Mouse (Mus musculus): ENCODE measurements around the gene Grk4. TPM values are rescaled to one million over a fixed set of nuclear protein-coding genes. Genes with fewer than 3 reads are reported as not detected.

Grk4 gene
- 0.93 and 1.2 TPM in 2 replicates for polyA plus RNA-seq (2015; fragmentation: Nextera tagmentation; extraction: Ambion mirVana)

GRCm38 (mm10) chr5:34659686-34660590, at the start of gene Grk4, which contains the start of gene Nop14:
Gene Grk4 (plus strand): TSS chr5:34660379.
Gene Nop14 (minus strand): TSS chr5:34660148.
- H3K27ac ChIP-seq (ENCODE audit: low read length) = peak within 1 kb of the TSS; percentile 87
- peak within 1 kb of the TSS; percentile 72 for H3K9ac ChIP-seq (ENCODE audit: low read depth, low read length)
- H3K9me3 ChIP-seq (ENCODE audit: control insufficient read depth, low read length) = no peaks in the 10 kb centered on the region
- H3K4me1 ChIP-seq (ENCODE audit: control insufficient read depth, insufficient read depth, low read length) = 0 out of 2 replicates have a peak, but pooled peaks cover 5% of the 10 kb centered on the region
- H3K36me3 ChIP-seq (ENCODE audit: control insufficient read depth, insufficient read depth, low read length) = 0 out of 2 replicates have a peak, but pooled peaks cover 3% of the 10 kb centered on the region
- H3K27me3 ChIP-seq (replicated peaks; ENCODE audit: control insufficient read depth, insufficient read depth, low read length) = no peaks in the 10 kb centered on the region
- peak within 1 kb of the TSS; percentile 75 for H3K4me2 ChIP-seq (ENCODE audit: low read depth, low read length)
- WGBS = under 1% methylated on average over 60 of the region's 60 CpGs
- peak within 1 kb of the TSS; percentile 79 for H3K4me3 ChIP-seq (ENCODE audit: low read length)
- ATAC-seq = peak; percentile 100

GRCm38 (mm10) chr5:34632996-34633395, 27.2 kb upstream of the Grk4 start:
- ATAC-seq = no peak
- H3K9ac ChIP-seq (ENCODE audit: low read depth, low read length) = no peak overlapping the region
- H3K27ac ChIP-seq (ENCODE audit: low read length) = no peak overlapping the region
- H3K27me3 ChIP-seq (replicated peaks; ENCODE audit: control insufficient read depth, insufficient read depth, low read length) = no peaks in the 10 kb centered on the region
- peaks cover 18% of the 10 kb centered on the region for H3K4me1 ChIP-seq (ENCODE audit: control insufficient read depth, insufficient read depth, low read length)
- peaks cover 22% of the 10 kb centered on the region for H3K36me3 ChIP-seq (ENCODE audit: control insufficient read depth, insufficient read depth, low read length)
- no peak overlapping the region for H3K4me2 ChIP-seq (ENCODE audit: low read depth, low read length)
- WGBS = 84% methylated on average over 2 of the region's 2 CpGs
- no peaks in the 10 kb centered on the region for H3K9me3 ChIP-seq (ENCODE audit: control insufficient read depth, low read length)
- no peak overlapping the region for H3K4me3 ChIP-seq (ENCODE audit: low read length)

- ATAC-seq = 0 out of 2 replicates have a peak, but pooled peaks have one; percentile 7
- Histone ChIP-seq H3K9ac (ENCODE audit: low read depth, low read length) (no peak overlapping the region), H3K27me3 (replicated peaks; ENCODE audit: control insufficient read depth, insufficient read depth, low read length) (no peaks in the 10 kb centered on the region), H3K4me2 (ENCODE audit: low read depth, low read length) (no peak overlapping the region), H3K4me3 (ENCODE audit: low read length) (no peak overlapping the region), H3K9me3 (ENCODE audit: control insufficient read depth, low read length) (no peaks in the 10 kb centered on the region), H3K27ac (ENCODE audit: low read length) (no peak overlapping the region), H3K4me1 (ENCODE audit: control insufficient read depth, insufficient read depth, low read length) (peaks cover 18% of the 10 kb centered on the region), H3K36me3 (ENCODE audit: control insufficient read depth, insufficient read depth, low read length) (peaks cover 24% of the 10 kb centered on the region)
- WGBS = 63% methylated on average over 4 of the region's 4 CpGs
Measured at GRCm38 (mm10) chr5:34633641-34634040, 26.5 kb upstream of the Grk4 start.

DNA sequence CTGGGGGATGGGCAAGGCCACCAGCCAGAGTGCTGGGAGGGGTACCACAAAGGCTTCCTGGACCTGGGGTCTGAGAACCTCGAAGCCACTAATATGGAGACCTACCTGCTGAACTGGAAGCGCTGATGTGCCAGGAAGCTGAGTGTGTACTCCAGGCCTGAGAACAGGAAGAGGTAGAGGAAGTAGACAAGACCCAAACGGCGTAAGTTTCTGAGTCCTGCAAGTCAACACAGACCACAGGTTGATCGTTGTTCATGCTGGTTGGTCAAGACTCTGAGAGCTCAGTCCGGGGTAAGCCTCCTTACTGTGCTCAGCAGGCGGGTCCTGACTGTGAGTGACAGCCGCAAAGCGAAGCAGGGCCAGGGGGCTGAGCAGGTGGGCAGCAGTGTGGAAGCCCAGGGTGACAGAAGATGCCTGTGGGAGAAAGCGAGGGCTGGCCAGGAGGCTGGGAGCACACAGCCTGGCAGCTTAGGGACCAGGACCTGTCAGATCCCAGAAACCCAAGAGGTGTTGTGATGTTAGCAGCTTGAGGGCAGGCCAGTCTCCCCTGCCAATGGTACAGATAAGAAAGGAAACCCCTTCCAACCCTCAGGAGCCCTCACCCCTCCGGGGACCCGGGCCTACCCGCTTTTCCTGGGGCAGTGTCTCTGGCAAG, 25.3 kb upstream of the Grk4 start:
- H3K4me3 ChIP-seq (ENCODE audit: low read length) = no peak overlapping the region
- no peaks in the 10 kb centered on the region for H3K27me3 ChIP-seq (replicated peaks; ENCODE audit: control insufficient read depth, insufficient read depth, low read length)
- no peak overlapping the region for H3K27ac ChIP-seq (ENCODE audit: low read length)
- H3K4me1 ChIP-seq (ENCODE audit: control insufficient read depth, insufficient read depth, low read length) = peaks cover 18% of the 10 kb centered on the region
- H3K9ac ChIP-seq (ENCODE audit: low read depth, low read length) = 0 out of 2 replicates have a peak overlapping the region, but pooled peaks have one; percentile 83
- H3K9me3 ChIP-seq (ENCODE audit: control insufficient read depth, low read length) = no peaks in the 10 kb centered on the region
- H3K36me3 ChIP-seq (ENCODE audit: control insufficient read depth, insufficient read depth, low read length) = peaks cover 21% of the 10 kb centered on the region
- 87% methylated on average over 13 of the region's 13 CpGs for whole genome bisulfite sequencing
- no peak overlapping the region for H3K4me2 ChIP-seq (ENCODE audit: low read depth, low read length)
- ATAC-seq = no peak

DNA sequence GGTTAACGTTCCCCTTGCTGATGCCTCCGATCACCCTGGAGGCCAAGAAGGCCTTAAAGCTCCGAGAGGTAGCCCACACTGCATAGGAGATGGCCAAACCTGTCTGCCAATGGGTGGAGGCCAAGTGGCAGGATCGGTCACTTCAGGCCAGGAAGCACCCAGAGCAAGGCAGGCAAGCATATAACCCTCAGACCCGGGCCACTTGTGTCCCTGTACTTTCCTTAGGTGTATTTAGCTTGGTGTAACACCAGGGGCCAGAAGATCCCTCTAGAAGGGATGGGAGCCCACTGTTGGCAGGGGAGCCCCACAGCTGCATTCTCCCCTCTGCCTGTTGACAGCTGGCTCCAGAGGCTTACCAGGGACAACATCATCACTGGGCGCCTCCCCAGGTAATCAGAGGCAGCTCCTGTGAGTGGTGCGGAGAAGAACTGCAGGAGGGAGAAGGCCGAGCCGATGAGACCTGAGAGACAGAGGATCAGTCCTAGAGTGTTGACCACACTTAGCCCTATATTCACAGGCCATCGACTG, 24.4 kb upstream of the Grk4 start:
- no peak for ATAC-seq
- H3K4me2 ChIP-seq (ENCODE audit: low read depth, low read length) = peak overlapping the region; percentile 96
- no peak overlapping the region for H3K27ac ChIP-seq (ENCODE audit: low read length)
- H3K4me1 ChIP-seq (ENCODE audit: control insufficient read depth, insufficient read depth, low read length) = peaks cover 18% of the 10 kb centered on the region
- no peaks in the 10 kb centered on the region for H3K27me3 ChIP-seq (replicated peaks; ENCODE audit: control insufficient read depth, insufficient read depth, low read length)
- H3K4me3 ChIP-seq (ENCODE audit: low read length) = peak overlapping the region; percentile 76
- WGBS = 60% methylated on average over 10 of the region's 10 CpGs
- no peaks in the 10 kb centered on the region for H3K9me3 ChIP-seq (ENCODE audit: control insufficient read depth, low read length)
- peak overlapping the region; percentile 83 for H3K9ac ChIP-seq (ENCODE audit: low read depth, low read length)
- H3K36me3 ChIP-seq (ENCODE audit: control insufficient read depth, insufficient read depth, low read length) = peaks cover 21% of the 10 kb centered on the region

GRCm38 (mm10) chr5:34636481-34637287, 23.5 kb upstream of the Grk4 start, which contains the start of gene Mfsd10:
Gene Mfsd10 (minus strand): TSS chr5:34637212.
- Histone ChIP-seq H3K27me3 (replicated peaks; ENCODE audit: control insufficient read depth, insufficient read depth, low read length) (no peaks in the 10 kb centered on the region), H3K9ac (ENCODE audit: low read depth, low read length) (peak within 1 kb of the TSS; percentile 83), H3K4me1 (ENCODE audit: control insufficient read depth, insufficient read depth, low read length) (peaks cover 18% of the 10 kb centered on the region), H3K4me2 (ENCODE audit: low read depth, low read length) (peak within 1 kb of the TSS; percentile 96), H3K9me3 (ENCODE audit: control insufficient read depth, low read length) (no peaks in the 10 kb centered on the region), H3K27ac (ENCODE audit: low read length) (peak within 1 kb of the TSS; percentile 91), H3K36me3 (ENCODE audit: control insufficient read depth, insufficient read depth, low read length) (peaks cover 21% of the 10 kb centered on the region), H3K4me3 (ENCODE audit: low read length) (peak within 1 kb of the TSS; percentile 76)
- peak; percentile 90 for ATAC-seq
- WGBS = 1% methylated on average over 48 of the region's 48 CpGs

- H3K4me2 ChIP-seq (ENCODE audit: low read depth, low read length) = 0 out of 2 replicates have a peak overlapping the region, but pooled peaks have one; percentile 96
- H3K27me3 ChIP-seq (replicated peaks; ENCODE audit: control insufficient read depth, insufficient read depth, low read length) = no peaks in the 10 kb centered on the region
- peak overlapping the region; percentile 83; the same call in 1 of the 2 replicates for H3K9ac ChIP-seq (ENCODE audit: low read depth, low read length)
- no peaks in the 10 kb centered on the region for H3K9me3 ChIP-seq (ENCODE audit: control insufficient read depth, low read length)
- no peak overlapping the region for H3K27ac ChIP-seq (ENCODE audit: low read length)
- H3K36me3 ChIP-seq (ENCODE audit: control insufficient read depth, insufficient read depth, low read length) = peaks cover 18% of the 10 kb centered on the region
- H3K4me3 ChIP-seq (ENCODE audit: low read length) = no peak overlapping the region
- peaks cover 18% of the 10 kb centered on the region for H3K4me1 ChIP-seq (ENCODE audit: control insufficient read depth, insufficient read depth, low read length)
- ATAC-seq = 0 out of 2 replicates have a peak, but pooled peaks have one; percentile 2
- 75% methylated on average over 7 of the region's 7 CpGs for WGBS
Measured at GRCm38 (mm10) chr5:34637591-34638156, 22.5 kb upstream of the Grk4 start.

DNA sequence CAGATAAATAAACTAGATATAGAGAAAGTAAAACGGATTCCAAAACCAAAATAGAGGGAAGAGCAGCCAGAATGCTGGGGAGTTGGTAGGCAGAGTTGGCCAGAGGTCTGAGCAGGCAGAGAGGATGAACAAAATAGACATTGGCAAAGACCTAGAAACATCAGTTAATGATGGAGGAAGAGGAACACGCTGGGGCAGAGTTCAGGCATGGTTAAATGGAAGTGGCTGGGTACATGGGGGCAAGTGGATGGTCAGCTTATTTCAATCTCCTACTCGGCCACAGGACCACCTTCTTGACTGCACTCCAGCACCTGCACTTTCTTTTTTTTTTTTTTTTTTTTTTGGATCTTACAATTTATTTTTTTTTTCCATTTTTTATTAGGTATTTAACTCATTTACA, 18.2 kb upstream of the Grk4 start:
- no peak overlapping the region for H3K4me3 ChIP-seq (ENCODE audit: low read length)
- no peak overlapping the region for H3K4me2 ChIP-seq (ENCODE audit: low read depth, low read length)
- H3K27ac ChIP-seq (ENCODE audit: low read length) = no peak overlapping the region
- H3K9ac ChIP-seq (ENCODE audit: low read depth, low read length) = no peak overlapping the region
- peaks cover 14% of the 10 kb centered on the region; the same call in 1 of the 2 replicates for H3K36me3 ChIP-seq (ENCODE audit: control insufficient read depth, insufficient read depth, low read length)
- no peaks in the 10 kb centered on the region for H3K27me3 ChIP-seq (replicated peaks; ENCODE audit: control insufficient read depth, insufficient read depth, low read length)
- 87% methylated on average over 3 of the region's 3 CpGs for WGBS
- no peak for ATAC-seq
- H3K4me1 ChIP-seq (ENCODE audit: control insufficient read depth, insufficient read depth, low read length) = peaks cover 3% of the 10 kb centered on the region; the same call in 1 of the 2 replicates
- H3K9me3 ChIP-seq (ENCODE audit: control insufficient read depth, low read length) = no peaks in the 10 kb centered on the region

Data from intestine, embryonic 16.5 days (tissue).